Mouse (Mus musculus) bone marrow, adult 2 months (tissue): Measurements from ENCODE around the gene Cars. TPM values are rescaled to one million over a fixed set of nuclear protein-coding genes. Genes with fewer than 3 reads are reported as not detected.

Source experiments
- H3K27ac ChIP-seq: fragments of 200-500 bp; 2 replicates; pipeline ENCODE4 v1.5.1; 2012; ENCODE audit warnings: low read depth, mild to moderate bottlenecking, control low read depth, inconsistent platforms, low read length; ENCODE audit not compliant: control insufficient read depth, poor library complexity, insufficient read depth
- H3K4me1 ChIP-seq: fragments of 200-500 bp; 2 replicates; pipeline ENCODE4 v1.6.1; 2011; ENCODE audit warnings: low read length; ENCODE audit not compliant: control insufficient read depth, insufficient read depth
- H3K4me3 ChIP-seq: fragments of 200-500 bp; replicated peaks from 2 replicates; pipeline ENCODE3; 2011; ENCODE audit warnings: mild to moderate bottlenecking, low read depth, low read length, control low read depth; ENCODE audit not compliant: control insufficient read depth
- CTCF ChIP-seq: fragments of 200-500 bp; IDR thresholded peaks from 2 replicates; pipeline ENCODE4 v1.5.1; 2011; ENCODE audit warnings: low read length, control low read depth; ENCODE audit not compliant: control insufficient read depth, insufficient read depth
- POLR2A ChIP-seq: fragments of 200-500 bp; IDR thresholded peaks from 2 replicates; pipeline ENCODE4 v1.6.1; 2011; ENCODE audit warnings: low read depth, mild to moderate bottlenecking, control low read depth, low read length, borderline replicate concordance; ENCODE audit not compliant: control insufficient read depth
- whole genome bisulfite sequencing: fragments of 180-500 bp; shearing (Covaris S2); methylation state at CpG from one replicate; pipeline ENCODE4 v1.1.7; 2018; 5-methylcytosine and 5-hydroxymethylcytosine counted together
- polyA plus RNA-seq: library from polyadenylated mRNA; stranded (reverse); fragments of >200 nt; gene quantifications from 2 replicates; pipeline ENCODE4 v1.2.4, GENCODE M21; 2011; ENCODE audit warnings: low replicate concordance; ENCODE audit not compliant: missing spikeins, insufficient read depth, insufficient read length

The Cars gene
- polyA plus RNA-seq, 1 experiment: 209 TPM

- WGBS: 91% methylated on average over 4 of the region's 4 CpGs
- Histone ChIP-seq H3K4me1 (no peaks in the 10 kb centered on the region), H3K4me3 (no peak overlapping the region), H3K27ac (no peak overlapping the region)
- TF ChIP-seq POLR2A (no peak), CTCF (no peak)
Observed at GRCm38 (mm10) chr7:143514416-143514768, 85.5 kb downstream of the Cars start.

GRCm38 (mm10) chr7:143513763-143514415 is 86.0 kb downstream of the Cars start:
- 22% methylated on average over 10 of the region's 10 CpGs for WGBS
- Histone ChIP-seq H3K27ac (no peak overlapping the region), H3K4me1 (no peaks in the 10 kb centered on the region), H3K4me3 (no peak overlapping the region)
- TF ChIP-seq CTCF (no peak), POLR2A (no peak)

DNA sequence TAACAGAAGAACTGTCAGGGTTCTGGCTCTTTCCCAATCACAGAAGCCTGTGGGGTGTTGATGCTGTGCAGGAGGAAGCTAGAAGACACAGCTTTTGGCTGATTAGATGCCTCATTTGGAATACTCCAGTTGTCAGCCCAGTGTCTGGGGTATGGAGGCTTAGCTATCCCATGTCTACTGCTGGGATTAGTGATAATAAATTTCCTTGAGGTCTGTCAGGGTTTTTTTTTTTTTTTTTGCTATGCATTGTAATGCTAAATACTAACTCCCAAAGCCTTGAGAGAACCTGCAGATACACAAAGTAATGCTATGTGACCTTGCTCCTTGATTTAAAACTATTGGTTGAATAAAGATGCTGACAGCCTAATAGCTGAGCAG is 88.6 kb downstream of the Cars start:
- TF ChIP-seq CTCF (no peak), POLR2A (no peak)
- Histone ChIP-seq H3K27ac (no peak overlapping the region), H3K4me1 (no peaks in the 10 kb centered on the region), H3K4me3 (no peak overlapping the region)

DNA sequence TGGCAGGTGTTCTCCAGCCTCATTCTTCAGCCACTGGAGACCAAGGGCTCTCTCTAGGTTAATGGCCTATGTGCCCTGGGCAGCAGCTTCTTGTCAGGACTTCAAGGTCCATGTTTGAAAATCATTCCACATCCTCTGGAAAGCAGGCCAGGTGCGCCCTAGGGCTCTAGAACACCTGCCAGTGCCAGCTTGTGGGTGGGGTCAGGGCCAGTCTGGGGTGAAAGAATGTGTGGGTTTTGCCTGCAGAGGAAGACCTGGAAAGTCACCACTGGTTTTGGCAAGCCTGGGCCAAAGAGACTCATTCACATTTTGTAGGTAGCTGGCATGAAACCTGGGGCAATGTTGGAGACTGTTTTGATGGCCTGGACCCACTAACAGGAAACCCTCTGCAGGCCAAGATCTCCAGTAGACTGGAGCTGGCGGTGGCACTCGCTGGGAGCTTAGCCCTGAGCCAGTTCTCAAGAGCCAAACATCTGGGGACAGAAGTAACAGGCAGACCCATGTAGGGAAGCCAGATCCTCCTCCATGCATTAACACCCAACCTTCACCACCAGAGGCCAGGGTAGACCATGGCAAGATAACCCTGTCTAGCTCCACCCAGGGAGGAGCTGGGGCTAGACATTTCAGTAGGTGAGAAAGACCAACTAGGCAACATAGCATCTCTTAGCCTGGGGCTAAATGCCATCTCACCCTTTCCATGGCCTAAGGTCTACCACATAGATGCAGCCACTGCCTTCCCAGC is 89.1 kb downstream of the Cars start:
- Histone ChIP-seq H3K4me3 (no peak overlapping the region), H3K4me1 (no peaks in the 10 kb centered on the region), H3K27ac (no peak overlapping the region)
- TF ChIP-seq CTCF (peak; percentile 25; the same call in 1 of the 2 replicates), POLR2A (no peak)
- WGBS: 77% methylated on average over 3 of the region's 3 CpGs

GRCm38 (mm10) chr7:143509566-143509965 is 90.3 kb downstream of the Cars start:
- 75% methylated on average over 1 of the region's 1 CpGs for WGBS
- H3K27ac ChIP-seq: no peak overlapping the region
- no peak overlapping the region for H3K4me3 ChIP-seq
- H3K4me1 ChIP-seq: no peaks in the 10 kb centered on the region
- no peak for TF ChIP-seq POLR2A

Other genes starting within 250 kb of the Cars start
- 4.3 and 8.0 TPM in 2 replicates for gene Cdkn1c, start 139.0 kb downstream of the Cars start, polyA plus RNA-seq
- 3.3 TPM in 1 of 2 replicates, not detected in the other for gene Slc22a18, start 126.4 kb downstream of the Cars start, polyA plus RNA-seq
- gene Phlda2, start 96.9 kb downstream of the Cars start, polyA plus RNA-seq: 9.1 TPM in 1 of 2 replicates, not detected in the other
- 104 and 143 TPM in 2 replicates for gene Nap1l4, start 51.0 kb downstream of the Cars start, polyA plus RNA-seq
- 2.4 and 4.3 TPM in 2 replicates for gene Tnfrsf26, start 28.6 kb upstream of the Cars start, polyA plus RNA-seq
- gene Tnfrsf22, start 49.6 kb upstream of the Cars start, polyA plus RNA-seq: 0.57 TPM in 1 of 2 replicates, not detected in the other
- 0.85 and 1.3 TPM in 2 replicates for gene Tnfrsf23, start 85.8 kb upstream of the Cars start, polyA plus RNA-seq
- gene Osbpl5, start 156.9 kb upstream of the Cars start, polyA plus RNA-seq: 3.4 and 6.7 TPM in 2 replicates
- gene Mrgprg, start 166.9 kb upstream of the Cars start, polyA plus RNA-seq: not detected in 2 replicates
- 0.52 TPM in 1 of 2 replicates, not detected in the other for gene Mrgpre, start 184.4 kb upstream of the Cars start, polyA plus RNA-seq
- 2.3 and 4.4 TPM in 2 replicates for gene Nadsyn1, start 222.8 kb upstream of the Cars start, polyA plus RNA-seq
- 7.4 and 8.5 TPM in 2 replicates for gene Dhcr7, start 223.1 kb upstream of the Cars start, polyA plus RNA-seq